Mouse (Mus musculus) lung, adult 2 months (tissue): Measurements from ENCODE around the gene Snx29. TPM values are rescaled to one million over a fixed set of nuclear protein-coding genes. Genes with fewer than 3 reads are reported as not detected.
"Not testable (repeated sequence)": the region's sequence is repeated elsewhere in the genome, so short reads cannot be mapped to it uniquely, and the experiment has no call there.

Experiments used
- DNase-seq: peaks from one replicate; pipeline ENCODE4 v3.0.0; 2022
- H3K4me1 ChIP-seq: fragments of 200-500 bp; 2 replicates; pipeline ENCODE4 v1.6.1; 2011; ENCODE audit warnings: low read length; ENCODE audit not compliant: control insufficient read depth, insufficient read depth
- H3K4me3 ChIP-seq: fragments of 200-500 bp; replicated peaks from 2 replicates; pipeline ENCODE3; 2011; ENCODE audit warnings: low read depth, mild to moderate bottlenecking, control low read depth, low read length; ENCODE audit errors: extremely low read depth
- CTCF ChIP-seq: fragments of 200-500 bp; IDR thresholded peaks from 2 replicates; pipeline ENCODE4 v1.5.1; 2011; ENCODE audit warnings: mild to moderate bottlenecking, low read length, control low read depth; ENCODE audit not compliant: insufficient read depth
- POLR2A ChIP-seq: fragments of 200-500 bp; IDR thresholded peaks from 2 replicates; pipeline ENCODE4 v1.6.1; 2011; ENCODE audit warnings: low read depth, mild to moderate bottlenecking, control low read depth, low read length, borderline replicate concordance; ENCODE audit errors: extremely low read depth
- WGBS: fragments of 180-500 bp; shearing (Covaris S2); methylation state at CpG from one replicate; pipeline ENCODE4 v1.1.7; 2018; 5-methylcytosine and 5-hydroxymethylcytosine counted together
- polyA plus RNA-seq: library from polyadenylated mRNA; depleted of rRNA; stranded (reverse); fragments of >200 nt; gene quantifications from 2 replicates; pipeline ENCODE4 v1.2.3, GENCODE M21; 2012; rRNA removed

The Snx29 gene
- polyA plus RNA-seq = 8.5 and 10.6 TPM in 2 replicates

- 5% methylated on average over 57 of the region's 61 CpGs for WGBS
- no peak for TF ChIP-seq CTCF
- peak; percentile 83; the same call in 1 of the 2 replicates for TF ChIP-seq POLR2A
- Histone ChIP-seq H3K4me3 (peak within 1 kb of the TSS; percentile 93), H3K4me1 (0 out of 2 replicates have a peak, but pooled peaks cover 4% of the 10 kb centered on the region)
- DNase-seq = peak; percentile 99
Observed at GRCm38 (mm10) chr16:11322409-11323323, at the start of gene Snx29. TSS of gene Snx29 (plus strand) at chr16:11322908.

- no peaks in the 10 kb centered on the region for H3K4me1 ChIP-seq
- no peak for DNase-seq
- TF ChIP-seq POLR2A (no peak), CTCF (no peak)
- 54% methylated on average over 3 of the region's 3 CpGs for WGBS
- H3K4me3 ChIP-seq = no peak overlapping the region
Observed at GRCm38 (mm10) chr16:11276888-11277287, 45.8 kb upstream of the Snx29 start.

GRCm38 (mm10) chr16:11278778-11279177 lies 43.9 kb upstream of the Snx29 start:
- no peak overlapping the region for H3K4me3 ChIP-seq
- H3K4me1 ChIP-seq = no peaks in the 10 kb centered on the region
- WGBS = 66% methylated on average over 6 of the region's 6 CpGs
- DNase-seq = no peak
- TF ChIP-seq POLR2A = no peak
- TF ChIP-seq CTCF = no peak

- WGBS = 71% methylated on average over 5 of the region's 5 CpGs
- TF ChIP-seq CTCF (no peak), POLR2A (no peak)
- DNase-seq = no peak
- Histone ChIP-seq H3K4me1 (no peaks in the 10 kb centered on the region), H3K4me3 (no peak overlapping the region)
Observed at GRCm38 (mm10) chr16:11282655-11283232, 40.0 kb upstream of the Snx29 start.

GRCm38 (mm10) chr16:11284881-11285280 lies 37.8 kb upstream of the Snx29 start:
- Histone ChIP-seq H3K4me1 (no peaks in the 10 kb centered on the region), H3K4me3 (no peak overlapping the region)
- no peak for TF ChIP-seq POLR2A
- no peak for TF ChIP-seq CTCF
- no peak for DNase-seq
- WGBS = 73% methylated on average over 2 of the region's 2 CpGs

DNA sequence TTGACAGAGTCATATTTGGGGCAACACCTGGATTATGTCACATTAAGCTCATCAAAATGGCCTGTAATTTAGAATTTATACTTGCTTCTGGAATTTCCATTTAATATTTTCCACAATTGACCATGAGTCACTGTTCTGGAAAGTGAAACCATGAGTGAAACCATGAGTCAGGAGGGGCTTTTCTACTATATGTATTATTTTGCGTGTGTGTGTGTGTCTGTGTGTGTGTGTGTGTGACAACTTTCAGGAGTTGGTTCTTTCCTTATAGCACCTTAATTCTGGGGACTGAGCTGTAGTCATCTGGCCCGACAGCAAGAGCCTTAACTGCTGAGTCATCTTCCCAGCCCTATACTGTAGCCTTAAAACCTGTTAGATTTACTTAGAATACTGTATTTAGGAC lies 36.8 kb upstream of the Snx29 start:
- H3K4me1 ChIP-seq = no peaks in the 10 kb centered on the region
- DNase-seq = no peak
- H3K4me3 ChIP-seq = no peak overlapping the region
- 80% methylated on average over 2 of the region's 2 CpGs for WGBS
- TF ChIP-seq POLR2A = no peak
- no peak for TF ChIP-seq CTCF

DNA sequence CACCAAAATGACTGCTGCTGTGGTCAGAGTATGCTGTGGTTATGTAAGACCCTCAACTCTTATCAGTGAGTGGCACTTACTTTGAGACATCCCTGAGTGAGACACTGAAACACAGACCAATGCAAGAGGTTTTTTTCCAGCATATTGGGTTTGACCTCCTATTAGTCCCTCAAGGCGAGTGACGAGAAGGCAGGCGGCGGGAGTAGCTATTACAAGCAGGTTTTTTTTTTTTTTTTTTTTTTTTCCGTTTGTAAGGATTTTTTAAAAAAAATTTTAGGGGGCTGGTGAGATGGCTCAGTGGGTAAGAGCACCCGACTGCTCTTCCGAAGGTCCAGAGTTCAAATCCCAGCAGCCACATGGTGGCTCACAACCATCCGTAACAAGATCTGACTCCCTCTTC lies 33.8 kb upstream of the Snx29 start:
- H3K4me3 ChIP-seq, DNase-seq, H3K4me1 ChIP-seq: not testable (repeated sequence)
- WGBS = 91% methylated on average over 8 of the region's 8 CpGs

- DNase-seq, H3K4me3 ChIP-seq, H3K4me1 ChIP-seq: not testable (repeated sequence)
- WGBS = 80% methylated on average over 4 of the region's 4 CpGs
Observed at GRCm38 (mm10) chr16:11295583-11295982, 27.1 kb upstream of the Snx29 start.

DNA sequence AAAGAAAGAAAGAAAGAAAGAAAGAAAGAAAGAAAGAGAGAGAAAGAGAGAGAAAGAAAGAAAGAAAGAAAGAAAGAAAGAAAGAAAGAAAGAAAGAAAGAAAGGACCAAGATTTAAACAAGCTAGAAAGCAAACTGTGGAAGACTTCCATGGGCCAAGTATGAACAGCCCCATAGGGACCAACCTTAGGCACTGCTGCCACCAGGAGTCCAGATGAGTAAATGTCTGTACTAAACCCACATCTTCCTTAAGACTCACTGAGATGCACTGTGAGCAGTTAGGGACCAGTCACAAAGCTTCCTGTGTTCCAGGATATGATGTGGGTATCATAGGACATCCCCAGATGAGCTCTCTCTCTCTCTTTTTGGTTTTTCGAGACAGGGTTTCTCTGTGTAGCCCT lies 25.0 kb upstream of the Snx29 start:
- not testable (repeated sequence) for H3K4me3 ChIP-seq, H3K4me1 ChIP-seq, DNase-seq
- TF ChIP-seq CTCF = peak; percentile 13; the same call in 1 of the 2 replicates
- WGBS = 57% methylated on average over 1 of the region's 1 CpGs

DNA sequence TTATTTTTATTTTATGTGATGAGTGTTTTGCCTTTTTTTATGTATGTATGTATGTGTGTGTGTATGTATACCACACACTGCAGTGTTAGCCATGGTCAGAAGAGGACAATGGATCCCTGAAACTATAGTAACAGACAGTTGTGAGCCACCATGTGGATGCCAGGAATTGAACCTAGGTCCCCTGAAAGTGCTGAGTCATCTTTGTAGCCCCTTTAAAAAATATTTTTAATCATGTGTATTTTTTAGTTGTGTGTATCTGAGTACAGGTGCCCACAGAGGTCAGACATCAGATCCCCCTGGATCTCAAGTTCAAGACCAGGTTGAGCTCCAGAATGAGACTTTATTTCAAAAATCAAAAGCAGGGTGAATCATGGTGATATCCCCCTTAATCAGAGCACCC lies 19.0 kb upstream of the Snx29 start:
- DNase-seq = no peak
- TF ChIP-seq POLR2A (no peak), CTCF (no peak)
- H3K4me3 ChIP-seq = no peak overlapping the region
- no peaks in the 10 kb centered on the region for H3K4me1 ChIP-seq

- no peak for TF ChIP-seq CTCF
- TF ChIP-seq POLR2A = no peak
- DNase-seq = no peak
- WGBS = 81% methylated on average over 2 of the region's 2 CpGs
- Histone ChIP-seq H3K4me3 (no peak overlapping the region), H3K4me1 (no peaks in the 10 kb centered on the region)
Observed at GRCm38 (mm10) chr16:11305531-11305930, 17.2 kb upstream of the Snx29 start.
